Mouse (Mus musculus) small intestine, adult 2 months (tissue): Measurements from ENCODE around the gene Armh3. TPM values are rescaled to one million over a fixed set of nuclear protein-coding genes. Genes with fewer than 3 reads are reported as not detected.
"Not testable (repeated sequence)": the region's sequence is repeated elsewhere in the genome, so short reads cannot be mapped to it uniquely, and the experiment has no call there.

ENCODE experiments used
- H3K27ac ChIP-seq: fragments of 200-500 bp; 2 replicates; pipeline ENCODE4 v1.5.1; 2012; ENCODE audit warnings: low read depth, low read length, control low read depth, inconsistent platforms; ENCODE audit not compliant: insufficient read depth
- H3K27me3 ChIP-seq: fragments of 200-500 bp; 2 replicates; pipeline ENCODE4 v1.6.1; 2012; ENCODE audit warnings: mild to moderate bottlenecking, moderate library complexity, low read length, inconsistent platforms; ENCODE audit not compliant: control insufficient read depth, insufficient read depth
- H3K36me3 ChIP-seq: fragments of 200-500 bp; 2 replicates; pipeline ENCODE4 v1.6.1; 2012; ENCODE audit warnings: mild to moderate bottlenecking, low read length, control low read depth, inconsistent platforms; ENCODE audit not compliant: control insufficient read depth, insufficient read depth
- H3K4me1 ChIP-seq: fragments of 200-500 bp; 2 replicates; pipeline ENCODE4 v1.6.1; 2012; ENCODE audit warnings: low read length, inconsistent platforms, mixed read lengths; ENCODE audit not compliant: control insufficient read depth, insufficient read depth, insufficient read length
- H3K4me3 ChIP-seq: fragments of 200-500 bp; 2 replicates; pipeline ENCODE4 v1.5.1; 2012; ENCODE audit warnings: low read depth, mild to moderate bottlenecking, control low read depth, inconsistent platforms, low read length, moderate library complexity
- CTCF ChIP-seq: fragments of 200-500 bp; IDR thresholded peaks from 2 replicates; pipeline ENCODE4 v1.5.1; 2012; ENCODE audit warnings: low read depth, mild to moderate bottlenecking, control low read depth, inconsistent platforms, low read length, moderate library complexity, mixed read lengths; ENCODE audit not compliant: insufficient replicate concordance, insufficient read length; ENCODE audit errors: extremely low read depth
- POLR2A ChIP-seq: fragments of 200-500 bp; IDR thresholded peaks from 2 replicates; pipeline ENCODE4 v1.6.1; 2012; ENCODE audit warnings: low read depth, mild to moderate bottlenecking, control low read depth, inconsistent platforms, low read length, moderate library complexity
- WGBS: fragments of 180-500 bp; shearing (Covaris S2); methylation state at CpG from one replicate; pipeline ENCODE4 v1.1.7; 2018; 5-methylcytosine and 5-hydroxymethylcytosine counted together
- polyA plus RNA-seq: library from polyadenylated mRNA; depleted of rRNA; stranded (reverse); fragments of >200 nt; gene quantifications from 2 replicates; pipeline ENCODE4 v1.2.3, GENCODE M21; 2012

Gene Armh3
- polyA plus RNA-seq, 1 experiment = 7.5 TPM

DNA sequence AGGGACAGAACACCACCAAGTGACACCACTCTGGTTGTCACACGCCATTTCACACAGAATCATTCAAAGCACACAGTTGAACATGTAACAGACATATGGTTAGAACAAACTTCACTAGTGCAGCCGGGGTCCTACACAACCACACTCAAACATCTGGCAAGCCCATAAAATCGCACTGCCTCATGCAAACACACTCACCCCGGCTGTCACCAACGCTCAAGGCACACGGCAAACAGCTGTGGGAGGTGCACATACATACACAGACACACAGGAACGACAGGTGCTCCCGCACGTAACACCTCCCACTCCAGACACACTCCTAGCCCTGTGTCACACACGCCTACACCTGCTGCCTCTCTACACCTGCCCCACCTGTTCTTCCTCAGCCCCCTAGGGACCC is 183.1 kb downstream of the Armh3 start:
- peaks cover 19% of the 10 kb centered on the region for H3K36me3 ChIP-seq
- WGBS = 50% methylated on average over 10 of the region's 10 CpGs
- H3K4me1 ChIP-seq = peaks cover 5% of the 10 kb centered on the region
- H3K27ac ChIP-seq = no peak overlapping the region
- no peak for TF ChIP-seq POLR2A
- H3K4me3 ChIP-seq = peak overlapping the region; percentile 27; the same call in 1 of the 2 replicates
- peaks cover 11% of the 10 kb centered on the region for H3K27me3 ChIP-seq

DNA sequence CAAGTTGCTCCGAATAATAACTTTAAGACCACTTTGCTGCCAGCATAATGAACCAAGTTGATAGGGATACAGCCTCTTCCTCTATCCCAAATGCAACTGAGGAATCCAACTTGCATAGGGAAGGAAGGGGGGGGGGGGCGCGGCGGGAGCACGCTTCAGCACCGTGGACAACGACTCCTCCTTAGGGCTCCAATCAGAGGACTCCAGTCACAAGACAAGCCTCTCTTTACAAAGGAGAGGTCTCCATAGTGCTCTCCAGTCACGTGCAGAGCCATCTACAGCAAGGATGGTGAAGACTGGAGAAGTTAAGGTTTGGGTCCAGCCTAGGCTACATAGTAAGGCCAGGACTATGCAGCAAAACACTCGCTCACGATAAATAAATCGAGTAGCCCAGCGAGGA is 184.5 kb downstream of the Armh3 start:
- Histone ChIP-seq H3K36me3 (peaks cover 11% of the 10 kb centered on the region), H3K27me3 (peaks cover 11% of the 10 kb centered on the region), H3K4me1 (peaks cover 5% of the 10 kb centered on the region), H3K4me3 (no peak overlapping the region), H3K27ac (no peak overlapping the region)
- WGBS = 17% methylated on average over 12 of the region's 12 CpGs
- TF ChIP-seq POLR2A = no peak
- no peak for TF ChIP-seq CTCF

- Histone ChIP-seq H3K4me3 (no peak overlapping the region), H3K36me3 (peaks cover 5% of the 10 kb centered on the region; the same call in 1 of the 2 replicates), H3K27me3 (peaks cover 11% of the 10 kb centered on the region), H3K27ac (no peak overlapping the region), H3K4me1 (peaks cover 5% of the 10 kb centered on the region)
- TF ChIP-seq CTCF (peak; percentile 89; the same call in 1 of the 2 replicates), POLR2A (no peak)
- 4% methylated on average over 11 of the region's 11 CpGs for WGBS
Measured at GRCm38 (mm10) chr19:45813263-45813662, 185.0 kb downstream of the Armh3 start.

DNA sequence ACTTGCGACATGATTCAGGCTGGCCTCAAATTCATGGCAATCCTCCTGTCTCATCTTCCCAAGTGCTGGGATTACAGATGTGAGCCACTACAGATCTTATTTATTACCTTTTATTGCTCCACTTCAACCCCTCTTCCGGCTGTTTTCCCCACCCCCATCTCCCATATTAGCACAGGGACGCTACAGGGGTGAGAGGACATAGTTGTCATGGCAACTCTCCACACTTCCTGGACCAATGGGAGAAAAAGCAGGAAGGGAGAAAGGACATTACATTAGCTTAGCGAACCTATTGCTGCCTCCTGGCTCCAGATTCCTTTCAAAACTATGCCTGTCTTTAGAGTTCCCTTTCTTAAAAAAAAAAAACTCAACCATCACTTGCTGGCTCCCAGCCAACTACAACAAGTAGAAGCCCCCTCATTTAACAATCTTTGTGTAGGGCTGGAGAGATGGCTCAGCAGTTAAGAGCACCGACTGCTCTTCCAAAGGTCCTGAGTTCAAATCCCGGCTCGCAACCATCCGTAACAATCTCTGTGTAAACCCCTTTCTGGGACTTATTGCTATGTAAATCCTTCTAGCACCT is 185.5 kb downstream of the Armh3 start:
- peaks cover 11% of the 10 kb centered on the region for H3K27me3 ChIP-seq
- no peak overlapping the region for H3K4me3 ChIP-seq
- H3K4me1 ChIP-seq = peaks cover 5% of the 10 kb centered on the region
- no peak overlapping the region for H3K27ac ChIP-seq
- H3K36me3 ChIP-seq = peaks cover 1% of the 10 kb centered on the region; the same call in 1 of the 2 replicates
- TF ChIP-seq CTCF = no peak
- no peak for TF ChIP-seq POLR2A
- 19% methylated on average over 8 of the region's 8 CpGs for WGBS

GRCm38 (mm10) chr19:45812115-45812514 is 186.2 kb downstream of the Armh3 start:
- TF ChIP-seq POLR2A = no peak
- no peak for TF ChIP-seq CTCF
- Histone ChIP-seq H3K27ac (no peak overlapping the region), H3K27me3 (peaks cover 11% of the 10 kb centered on the region), H3K36me3 (no peaks in the 10 kb centered on the region), H3K4me1 (peaks cover 5% of the 10 kb centered on the region), H3K4me3 (peak overlapping the region; percentile 50)
- 3% methylated on average over 16 of the region's 16 CpGs for WGBS

- TF ChIP-seq CTCF = no peak
- no peak for TF ChIP-seq POLR2A
- WGBS = 78% methylated on average over 12 of the region's 12 CpGs
- Histone ChIP-seq H3K4me1 (peaks cover 5% of the 10 kb centered on the region), H3K36me3 (no peaks in the 10 kb centered on the region), H3K4me3 (no peak overlapping the region), H3K27ac (no peak overlapping the region), H3K27me3 (peaks cover 10% of the 10 kb centered on the region)
Measured at GRCm38 (mm10) chr19:45811028-45811674, 187.1 kb downstream of the Armh3 start.

DNA sequence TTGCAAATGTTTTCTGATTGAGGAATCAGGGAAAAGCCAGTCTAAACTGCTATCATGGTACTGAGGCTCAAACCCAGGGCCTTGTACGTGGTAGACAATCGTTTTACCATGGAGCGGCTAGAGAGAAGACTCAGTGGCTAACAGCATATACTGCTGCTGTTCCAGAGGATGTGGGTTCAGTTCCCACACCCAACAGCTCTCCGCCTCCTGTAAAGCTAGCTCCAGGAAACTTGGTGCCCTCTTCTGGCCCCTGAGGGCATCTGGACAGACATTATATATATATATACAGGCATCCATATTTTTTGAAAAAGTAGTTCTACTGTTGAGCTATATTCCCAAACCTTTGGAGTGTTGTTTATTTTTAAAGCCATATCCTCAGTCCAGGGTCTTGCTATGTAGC is 190.6 kb downstream of the Armh3 start:
- TF ChIP-seq CTCF (no peak), POLR2A (no peak)
- no peak overlapping the region for H3K4me3 ChIP-seq
- peaks cover 5% of the 10 kb centered on the region for H3K4me1 ChIP-seq
- H3K27ac ChIP-seq = no peak overlapping the region
- no peaks in the 10 kb centered on the region for H3K27me3 ChIP-seq
- 82% methylated on average over 4 of the region's 4 CpGs for WGBS
- H3K36me3 ChIP-seq = no peaks in the 10 kb centered on the region

DNA sequence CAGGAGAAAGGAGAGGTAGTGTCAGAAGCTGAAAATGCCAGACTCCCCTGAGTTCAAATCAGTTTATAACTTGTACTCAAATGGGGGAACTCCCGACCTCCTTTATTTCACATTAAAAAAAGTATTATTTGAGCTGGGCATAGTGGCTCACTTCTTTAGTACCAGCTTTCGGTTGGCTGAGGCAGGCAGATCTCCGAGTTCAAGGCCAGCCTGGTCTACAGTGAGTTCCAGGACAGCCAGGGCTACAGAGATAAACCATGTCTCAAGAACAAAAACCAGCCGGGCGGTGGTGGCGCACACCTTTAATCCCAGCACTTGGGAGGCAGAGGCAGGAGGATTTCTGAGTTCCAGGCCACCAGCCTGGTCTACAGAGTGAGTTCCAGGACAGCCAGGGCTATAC is 192.5 kb downstream of the Armh3 start:
- 89% methylated on average over 6 of the region's 6 CpGs for WGBS
- H3K4me1 ChIP-seq, H3K4me3 ChIP-seq, H3K36me3 ChIP-seq, H3K27me3 ChIP-seq, H3K27ac ChIP-seq: not testable (repeated sequence)
